Mouse (Mus musculus): ENCODE measurements at regions not wholly inside any gene's neighbourhood (a gene's known extent, or its start where the extent isn't known, plus 50 kb on each side); places are given as distances from the start of the nearest gene placed in this dataset.

DNA sequence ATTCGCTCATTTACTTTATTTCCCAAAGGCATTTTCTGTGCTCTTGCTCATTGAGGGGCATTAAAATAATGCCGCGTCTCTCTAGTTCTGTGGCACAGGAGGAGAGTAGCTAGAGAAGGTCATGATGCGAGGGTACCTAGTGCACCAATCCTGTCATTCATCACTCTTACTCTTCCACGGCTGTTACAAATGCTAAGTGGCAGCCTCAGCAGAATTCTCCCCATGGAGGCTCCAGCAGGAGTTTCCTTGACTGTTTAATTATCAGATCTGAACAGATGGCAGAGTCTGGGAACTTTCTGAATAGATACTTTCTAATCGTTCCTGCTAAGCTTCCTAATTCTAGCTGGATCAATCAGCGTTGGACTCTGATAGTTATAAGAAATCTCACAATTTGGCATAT is 354.0 kb upstream of the Steap1 start:
- peak; percentile 1 for DNase-seq

All from retina, postnatal 1 day (tissue).